Mouse (Mus musculus) MEL (cell line): ENCODE data around the gene Cfdp1. TPM values are rescaled to one million over a fixed set of nuclear protein-coding genes. Genes with fewer than 3 reads are reported as not detected.

Source experiments
- DNase-seq: peaks from one replicate; pipeline ENCODE4 v3.0.0; 2011; ENCODE audit warnings: low read depth, low spot score
- H3K27ac ChIP-seq: 2 replicates; pipeline ENCODE4 v1.5.1; 2012; ENCODE audit warnings: low read depth, mild to moderate bottlenecking, control low read depth, low read length, moderate library complexity; ENCODE audit not compliant: control insufficient read depth
- H3K27me3 ChIP-seq, 2 experiments: fragments of 150-350 bp in 1 of 2; sonication (generic) in 1 of 2; 2 replicates each; pipeline ENCODE4 v1.6.1; 2012; ENCODE audit warnings: low read length in 2 of 2, mild to moderate bottlenecking in 2 of 2, improper control_type of control experiment in 1 of 2, moderate library complexity in 1 of 2; ENCODE audit not compliant: insufficient read depth in 2 of 2, control insufficient read depth in 1 of 2
- H3K36me3 ChIP-seq, 2 experiments: 2 replicates each; pipeline ENCODE4 v1.6.1; 2012 to 2014; ENCODE audit warnings: low read length in 2 of 2, improper control_type of control experiment in 1 of 2, inconsistent platforms in 1 of 2, mild to moderate bottlenecking in 1 of 2; ENCODE audit not compliant: insufficient read depth in 2 of 2, control insufficient read depth in 1 of 2
- H3K4me1 ChIP-seq, 2 experiments: fragments of 150-350 bp in 1 of 2; sonication (generic) in 1 of 2; 2 replicates each; pipeline ENCODE4 v1.6.1; 2012; ENCODE audit warnings: low read length in 2 of 2, improper control_type of control experiment in 1 of 2, mild to moderate bottlenecking in 1 of 2; ENCODE audit not compliant: insufficient read depth in 2 of 2, control insufficient read depth in 1 of 2
- H3K4me3 ChIP-seq, 2 experiments: fragments of 150-350 bp in 1 of 2; sonication (generic) in 1 of 2; 2 replicates each; pipeline ENCODE4 v1.5.1; 2012; ENCODE audit warnings: low read depth in 2 of 2, low read length in 2 of 2, mild to moderate bottlenecking in 2 of 2, moderate library complexity in 2 of 2, control low read depth in 1 of 2, improper control_type of control experiment in 1 of 2; ENCODE audit not compliant: control insufficient read depth in 1 of 2, insufficient read depth in 1 of 2
- H3K79me2 ChIP-seq: 2 replicates; pipeline ENCODE4 v1.6.1; 2012; ENCODE audit warnings: mild to moderate bottlenecking, low read length, moderate library complexity; ENCODE audit not compliant: control insufficient read depth, poor library complexity, insufficient read depth
- H3K9ac ChIP-seq: 2 replicates; pipeline ENCODE4 v1.6.1; 2012; ENCODE audit warnings: low read depth, mild to moderate bottlenecking, control low read depth, low read length, moderate library complexity; ENCODE audit not compliant: control insufficient read depth, poor library complexity, severe bottlenecking
- H3K9me3 ChIP-seq: fragments of 150-350 bp; sonication (generic); replicated peaks from 2 replicates; pipeline ENCODE4 v1.6.1; 2012; ENCODE audit warnings: mild to moderate bottlenecking, low read length, improper control_type of control experiment, moderate library complexity; ENCODE audit not compliant: insufficient read depth
- CHD1 ChIP-seq: IDR thresholded peaks from 2 replicates; pipeline ENCODE4 v1.6.1; 2012; ENCODE audit warnings: low read depth, mild to moderate bottlenecking, inconsistent platforms, low read length, improper control_type of control experiment
- CHD2 ChIP-seq: IDR thresholded peaks from 2 replicates; pipeline ENCODE4 v1.6.1; 2011; ENCODE audit warnings: low read length, improper control_type of control experiment
- CTCF ChIP-seq, 3 experiments: IDR thresholded peaks in 2 of 3; conservative IDR thresholded peaks in 1 of 3; 2 replicates each; pipeline ENCODE4 v1.5.1; 2011 to 2012; ENCODE audit warnings: low read length in 3 of 3, low read depth in 2 of 3, mild to moderate bottlenecking in 2 of 3, improper control_type of control experiment in 1 of 3, inconsistent platforms in 1 of 3, mixed read lengths in 1 of 3, moderate library complexity in 1 of 3; ENCODE audit not compliant: control insufficient read depth in 1 of 3, insufficient read depth in 1 of 3, poor library complexity in 1 of 3, severe bottlenecking in 1 of 3
- E2F4 ChIP-seq: IDR thresholded peaks from 2 replicates; pipeline ENCODE4 v1.6.1; 2011; ENCODE audit warnings: low read depth, low read length, improper control_type of control experiment, borderline replicate concordance
- EP300 ChIP-seq, 2 experiments: IDR thresholded peaks; 2 replicates each; pipeline ENCODE4 v1.6.1; 2011; ENCODE audit warnings: improper control_type of control experiment in 2 of 2, low read length in 2 of 2, low read depth in 1 of 2, mild to moderate bottlenecking in 1 of 2
- GABPA ChIP-seq: IDR thresholded peaks from 2 replicates; pipeline ENCODE4 v1.6.1; 2012; ENCODE audit warnings: low read depth, mild to moderate bottlenecking, inconsistent platforms, low read length, improper control_type of control experiment, moderate library complexity
- HCFC1 ChIP-seq: IDR thresholded peaks from 2 replicates; pipeline ENCODE4 v1.6.1; 2012; ENCODE audit warnings: low read depth, mild to moderate bottlenecking, inconsistent platforms, low read length, improper control_type of control experiment, moderate library complexity
- JUND ChIP-seq: IDR thresholded peaks from 2 replicates; pipeline ENCODE4 v1.6.1; 2011; ENCODE audit warnings: low read depth, mild to moderate bottlenecking, improper control_type of control experiment, low read length
- KAT2A ChIP-seq: conservative IDR thresholded peaks from 2 replicates; pipeline ENCODE4 v1.6.1; 2012; ENCODE audit warnings: low read depth, low read length, improper control_type of control experiment, inconsistent platforms
- MAFK ChIP-seq: IDR thresholded peaks from 2 replicates; pipeline ENCODE4 v1.6.1; 2011; ENCODE audit warnings: low read depth, mild to moderate bottlenecking, low read length, improper control_type of control experiment, borderline replicate concordance
- NRF1 ChIP-seq: IDR thresholded peaks from 2 replicates; pipeline ENCODE4 v1.6.1; 2014; ENCODE audit warnings: low read depth, mild to moderate bottlenecking, inconsistent platforms, low read length, improper control_type of control experiment, moderate library complexity; ENCODE audit not compliant: poor library complexity, insufficient read depth, severe bottlenecking
- POLR2A ChIP-seq, 2 experiments: IDR thresholded peaks; 2 replicates each; pipeline ENCODE4 v1.6.1; 2011 to 2012; ENCODE audit warnings: low read length in 2 of 2, mild to moderate bottlenecking in 2 of 2, control low read depth in 1 of 2, improper control_type of control experiment in 1 of 2, low read depth in 1 of 2, moderate library complexity in 1 of 2; ENCODE audit not compliant: control insufficient read depth in 1 of 2, insufficient read depth in 1 of 2, poor library complexity in 1 of 2
- RAD21 ChIP-seq: IDR thresholded peaks from 2 replicates; pipeline ENCODE4 v1.6.1; 2011; ENCODE audit warnings: mild to moderate bottlenecking, low read depth, low read length, improper control_type of control experiment
- RCOR1 ChIP-seq: IDR thresholded peaks from 2 replicates; pipeline ENCODE4 v1.6.1; 2012; ENCODE audit warnings: low read depth, mild to moderate bottlenecking, inconsistent platforms, low read length, improper control_type of control experiment
- UBTF ChIP-seq: IDR thresholded peaks from 2 replicates; pipeline ENCODE4 v1.6.1; 2012; ENCODE audit warnings: low read depth, mild to moderate bottlenecking, inconsistent platforms, low read length, improper control_type of control experiment, moderate library complexity, borderline replicate concordance; ENCODE audit not compliant: insufficient read depth
- USF1 ChIP-seq: IDR thresholded peaks from 2 replicates; pipeline ENCODE4 v1.6.1; 2014; ENCODE audit warnings: low read depth, mild to moderate bottlenecking, inconsistent platforms, low read length, improper control_type of control experiment, moderate library complexity
- ZKSCAN1 ChIP-seq: IDR thresholded peaks from 2 replicates; pipeline ENCODE4 v1.6.1; 2012; ENCODE audit warnings: low read depth, mild to moderate bottlenecking, inconsistent platforms, low read length, improper control_type of control experiment, moderate library complexity
- polyA plus RNA-seq, 2 experiments: library from polyadenylated mRNA; stranded (reverse) in 1 of 2; unstranded in 1 of 2; fragments of >175 nt in 1 of 2; fragments of >200 nt in 1 of 2; gene quantifications; 2 replicates each; pipeline versions ENCODE4 v1.2.1 to v1.2.4; 2012; ENCODE audit warnings: low replicate concordance in 2 of 2, low read depth in 1 of 2; ENCODE audit not compliant: insufficient read length in 2 of 2, insufficient read depth in 1 of 2, missing spikeins in 1 of 2
- total RNA-seq: library from RNA; depleted of rRNA; stranded (reverse); fragments of 300-350 nt; gene quantifications from 2 replicates; pipeline ENCODE4 v1.2.3, GENCODE M21; 2012

Cfdp1 gene
- total and polyA plus RNA-seq, 3 experiments: 185 to 214 TPM; not detected in 1

DNA sequence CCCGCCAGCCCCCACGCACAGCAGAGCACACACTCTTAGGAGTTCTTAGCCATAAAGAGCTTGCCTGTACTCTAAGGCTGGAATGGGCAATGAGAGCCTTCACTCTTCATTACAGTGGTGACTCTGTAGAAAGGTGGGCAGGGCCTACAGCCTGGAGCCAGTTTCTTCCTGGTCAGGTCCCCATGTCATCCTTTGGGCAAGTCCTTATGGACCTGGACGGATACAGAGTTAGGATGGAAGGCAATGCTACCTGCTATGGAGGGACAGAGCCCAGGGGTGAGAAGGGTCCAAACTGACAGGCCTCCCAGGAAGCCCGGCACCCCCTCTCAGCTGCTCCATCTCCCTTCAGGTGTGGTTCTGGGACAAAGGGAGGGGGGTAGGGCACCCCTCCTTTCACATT is 118.3 kb downstream of the Cfdp1 start:
- H3K27me3 ChIP-seq: no peaks in the 10 kb centered on the region
- H3K4me3 ChIP-seq: no peak overlapping the region
- H3K27ac ChIP-seq: no peak overlapping the region
- H3K79me2 ChIP-seq: no peaks in the 10 kb centered on the region
- H3K9ac ChIP-seq: no peak overlapping the region
- H3K4me1 ChIP-seq: peaks cover 2 to 4% of the 10 kb centered on the region in 2 experiments; a peak in 1 of 4 replicates
- no peaks in the 10 kb centered on the region for H3K36me3 ChIP-seq
- TF ChIP-seq RAD21 (no peak), E2F4 (no peak), CHD1 (no peak), ZKSCAN1 (no peak), USF1 (no peak), CTCF (IDR thresholded peaks at IDR 0.05 in 2 of 3, conservative IDR thresholded peaks at IDR 0.05 in 1 of 3; ENCODE audit: control insufficient read depth in 1 of 3, insufficient read depth in 1 of 3, low read depth in 2 of 3, low read length in 3 of 3, poor library complexity in 1 of 3, severe bottlenecking in 1 of 3) (no peak), MAFK (no peak), POLR2A (IDR thresholded peaks at IDR 0.05; ENCODE audit: control insufficient read depth in 1 of 2, insufficient read depth in 1 of 2, low read depth in 1 of 2, low read length in 2 of 2, poor library complexity in 1 of 2) (no peak)
- DNase-seq: no peak
- no peaks in the 10 kb centered on the region for H3K9me3 ChIP-seq

DNA sequence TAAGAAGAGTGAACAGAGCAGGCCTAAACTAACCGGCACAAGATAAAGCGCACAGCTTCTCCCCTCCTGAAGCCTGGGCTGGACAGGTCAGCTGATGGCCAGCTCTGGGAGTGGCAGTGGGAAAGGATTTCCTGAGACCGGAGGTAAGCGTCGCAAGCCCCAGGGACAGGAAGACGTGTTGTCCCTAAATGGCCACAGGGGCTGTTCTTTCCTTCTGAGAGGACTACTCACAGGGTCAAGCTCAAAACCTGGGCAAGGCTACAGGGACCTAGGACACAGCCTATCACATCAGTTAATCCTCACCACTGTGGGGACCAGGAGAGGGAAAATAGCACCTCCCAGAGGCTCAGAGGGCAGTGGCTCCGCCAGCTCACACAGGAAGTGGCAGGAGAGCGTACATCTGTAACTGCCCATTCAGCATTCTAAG is 118.7 kb downstream of the Cfdp1 start:
- no peak overlapping the region for H3K4me3 ChIP-seq
- no peak overlapping the region for H3K27ac ChIP-seq
- H3K27me3 ChIP-seq: no peaks in the 10 kb centered on the region
- H3K4me1 ChIP-seq: peaks cover 2 to 4% of the 10 kb centered on the region in 2 experiments; a peak in 1 of 4 replicates
- H3K9me3 ChIP-seq: no peaks in the 10 kb centered on the region
- no peak for DNase-seq
- H3K9ac ChIP-seq: no peak overlapping the region
- no peaks in the 10 kb centered on the region for H3K79me2 ChIP-seq
- no peaks in the 10 kb centered on the region for H3K36me3 ChIP-seq
- TF ChIP-seq RCOR1: no peak
- TF ChIP-seq RAD21: no peak
- TF ChIP-seq JUND: no peak
- TF ChIP-seq EP300 (IDR thresholded peaks at IDR 0.05; ENCODE audit: low read depth in 1 of 2, low read length in 2 of 2): no peak
- TF ChIP-seq KAT2A: no peak
- no peak for TF ChIP-seq CHD1
- TF ChIP-seq NRF1: no peak
- no peak for TF ChIP-seq HCFC1
- no peak for TF ChIP-seq GABPA
- no peak for TF ChIP-seq ZKSCAN1
- no peak for TF ChIP-seq CTCF (IDR thresholded peaks at IDR 0.05 in 2 of 3, conservative IDR thresholded peaks at IDR 0.05 in 1 of 3; ENCODE audit: control insufficient read depth in 1 of 3, insufficient read depth in 1 of 3, low read depth in 2 of 3, low read length in 3 of 3, poor library complexity in 1 of 3, severe bottlenecking in 1 of 3)
- TF ChIP-seq UBTF: no peak
- TF ChIP-seq CHD2: no peak
